Mouse (Mus musculus) hindbrain, embryonic 11.5 days (tissue): ENCODE measurements around the gene Ntn1. TPM values are rescaled to one million over a fixed set of nuclear protein-coding genes. Genes with fewer than 3 reads are reported as not detected.

Experiments
- ATAC-seq: fragments of 200-750 bp; cut with Nextera tagmentation; 2 replicates; pipeline ENCODE4 v1.8.0; 2017; ENCODE audit warnings: mild to moderate bottlenecking, moderate TSS enrichment, moderate library complexity; ENCODE audit not compliant: low FRiP score
- DNase-seq: peaks from one replicate; pipeline ENCODE4 v3.0.0-alpha.2; 2015; ENCODE audit warnings: low spot score
- H3K27ac ChIP-seq: fragments of 300-500 bp; sonication (generic); 2 replicates; pipeline ENCODE4 v1.5.1; 2014; ENCODE audit warnings: mild to moderate bottlenecking, low read depth, low read length
- H3K27me3 ChIP-seq: fragments of 300-500 bp; sonication (generic); 2 replicates; pipeline ENCODE4 v1.6.1; 2014; ENCODE audit warnings: mild to moderate bottlenecking, low read length, moderate library complexity, mixed read lengths; ENCODE audit not compliant: control insufficient read depth, insufficient read depth
- H3K36me3 ChIP-seq: fragments of 300-500 bp; sonication (generic); 2 replicates; pipeline ENCODE4 v1.6.1; 2014; ENCODE audit warnings: mild to moderate bottlenecking, low read length, moderate library complexity, mixed read lengths; ENCODE audit not compliant: control insufficient read depth, insufficient read depth
- H3K4me1 ChIP-seq: fragments of 300-500 bp; sonication (generic); replicated peaks from 2 replicates; pipeline ENCODE4 v1.6.1; 2014; ENCODE audit warnings: low read length, mixed read lengths; ENCODE audit not compliant: control insufficient read depth, insufficient read depth
- H3K4me2 ChIP-seq: fragments of 300-500 bp; sonication (generic); replicated peaks from 2 replicates; pipeline ENCODE4 v1.6.1; 2014; ENCODE audit warnings: mild to moderate bottlenecking, low read depth, low read length
- H3K4me3 ChIP-seq: fragments of 300-500 bp; sonication (generic); 2 replicates; pipeline ENCODE4 v1.5.1; 2014; ENCODE audit warnings: low read depth, low read length
- H3K9ac ChIP-seq: fragments of 300-500 bp; sonication (generic); 2 replicates; pipeline ENCODE4 v1.6.1; 2014; ENCODE audit warnings: low read depth, low read length
- H3K9me3 ChIP-seq: fragments of 300-500 bp; sonication (generic); 2 replicates; pipeline ENCODE4 v1.6.1; 2016; ENCODE audit warnings: low read length; ENCODE audit not compliant: control insufficient read depth
- WGBS: fragments of 180-500 bp; shearing (Covaris S2); extraction: QIAGEN DNeasy Blood & Tissue Kit; methylation state at CpG from one replicate; pipeline ENCODE4 v1.1.7; 2014; 5-methylcytosine and 5-hydroxymethylcytosine counted together
- polyA plus RNA-seq: library from polyadenylated mRNA; unstranded; fragments of >200 nt; fragmentation: Nextera tagmentation; extraction: Ambion mirVana; gene quantifications from 2 replicates; pipeline ENCODE4 v1.2.1, GENCODE M21; 2014

Ntn1 gene
- polyA plus RNA-seq, 1 experiment from 2014 or later: 11.9 TPM

- peaks cover 12% of the 10 kb centered on the region for H3K4me1 ChIP-seq
Measured at GRCm38 (mm10) chr11:68388655-68389015, 12.0 kb downstream of the Ntn1 start.

GRCm38 (mm10) chr11:68387971-68388654 lies 12.5 kb downstream of the Ntn1 start:
- H3K36me3 ChIP-seq: no peaks in the 10 kb centered on the region
- no peak overlapping the region for H3K4me2 ChIP-seq
- 19% methylated on average over 11 of the region's 11 CpGs for WGBS
- H3K27ac ChIP-seq: peak overlapping the region; percentile 91; the same call in 1 of the 2 replicates
- DNase-seq (peak; percentile 31), ATAC-seq (no peak)
- H3K4me3 ChIP-seq: no peak overlapping the region; the same call in 1 of the 2 replicates
- H3K9me3 ChIP-seq: no peaks in the 10 kb centered on the region
- H3K27me3 ChIP-seq: peaks cover 80% of the 10 kb centered on the region
- H3K9ac ChIP-seq: no peak overlapping the region
- peaks cover 16% of the 10 kb centered on the region for H3K4me1 ChIP-seq

More at GRCm38 (mm10) chr11:68388655-68389015, 12.0 kb downstream of the Ntn1 start:
- Histone ChIP-seq H3K9ac (no peak overlapping the region), H3K4me3 (no peak overlapping the region), H3K27ac (no peak overlapping the region), H3K4me2 (no peak overlapping the region), H3K36me3 (no peaks in the 10 kb centered on the region), H3K9me3 (no peaks in the 10 kb centered on the region), H3K27me3 (peaks cover 76% of the 10 kb centered on the region)
- peak; percentile 26 for DNase-seq
- 10% methylated on average over 1 of the region's 1 CpGs for WGBS
- ATAC-seq: no peak

GRCm38 (mm10) chr11:68387441-68387760 lies 13.2 kb downstream of the Ntn1 start:
- Histone ChIP-seq H3K36me3 (no peaks in the 10 kb centered on the region), H3K4me3 (peak overlapping the region; percentile 68), H3K9me3 (no peaks in the 10 kb centered on the region), H3K4me2 (peak overlapping the region; percentile 89), H3K9ac (peak overlapping the region; percentile 92), H3K27me3 (peaks cover 76% of the 10 kb centered on the region), H3K27ac (peak overlapping the region; percentile 91), H3K4me1 (peaks cover 16% of the 10 kb centered on the region)
- no peak for DNase-seq
- WGBS: 13% methylated on average over 4 of the region's 4 CpGs
- ATAC-seq: no peak

GRCm38 (mm10) chr11:68386589-68387440 lies 13.8 kb downstream of the Ntn1 start:
- H3K4me1 ChIP-seq: peaks cover 16% of the 10 kb centered on the region
- ATAC-seq (peak; percentile 69), DNase-seq (peak; percentile 84)
- peak overlapping the region; percentile 68 for H3K4me3 ChIP-seq
- no peaks in the 10 kb centered on the region for H3K9me3 ChIP-seq
- under 1% methylated on average over 49 of the region's 90 CpGs for WGBS
- H3K27me3 ChIP-seq: peaks cover 72% of the 10 kb centered on the region
- no peaks in the 10 kb centered on the region for H3K36me3 ChIP-seq
- H3K27ac ChIP-seq: peak overlapping the region; percentile 91
- H3K4me2 ChIP-seq: peak overlapping the region; percentile 89
- peak overlapping the region; percentile 92 for H3K9ac ChIP-seq

GRCm38 (mm10) chr11:68385921-68386588 lies 14.6 kb downstream of the Ntn1 start:
- Histone ChIP-seq H3K4me3 (peak overlapping the region; percentile 68), H3K4me1 (peaks cover 18% of the 10 kb centered on the region), H3K36me3 (no peaks in the 10 kb centered on the region), H3K9ac (peak overlapping the region; percentile 92), H3K27me3 (peaks cover 72% of the 10 kb centered on the region), H3K27ac (peak overlapping the region; percentile 91), H3K9me3 (no peaks in the 10 kb centered on the region), H3K4me2 (peak overlapping the region; percentile 89)
- ATAC-seq: peak; percentile 39
- peak; percentile 70 for DNase-seq
- WGBS: under 1% methylated on average over 41 of the region's 68 CpGs

- DNase-seq (peak; percentile 76), ATAC-seq (no peak)
- H3K27me3 ChIP-seq: peaks cover 66% of the 10 kb centered on the region
- WGBS: under 1% methylated on average over 91 of the region's 94 CpGs
- peak overlapping the region; percentile 89 for H3K4me2 ChIP-seq
- peak overlapping the region; percentile 91 for H3K27ac ChIP-seq
- H3K4me1 ChIP-seq: peaks cover 18% of the 10 kb centered on the region
- peak overlapping the region; percentile 92 for H3K9ac ChIP-seq
- H3K36me3 ChIP-seq: no peaks in the 10 kb centered on the region
- no peaks in the 10 kb centered on the region for H3K9me3 ChIP-seq
- H3K4me3 ChIP-seq: peak overlapping the region; percentile 68
Measured at GRCm38 (mm10) chr11:68385021-68385821, 15.4 kb downstream of the Ntn1 start.

GRCm38 (mm10) chr11:68384592-68385020 lies 16.0 kb downstream of the Ntn1 start:
- H3K27ac ChIP-seq: peak overlapping the region; percentile 91
- H3K4me3 ChIP-seq: peak overlapping the region; percentile 68
- H3K9ac ChIP-seq: peak overlapping the region; percentile 92
- under 1% methylated on average over 27 of the region's 27 CpGs for WGBS
- peak overlapping the region; percentile 89 for H3K4me2 ChIP-seq
- H3K9me3 ChIP-seq: no peaks in the 10 kb centered on the region
- H3K4me1 ChIP-seq: peaks cover 20% of the 10 kb centered on the region
- H3K27me3 ChIP-seq: peaks cover 62% of the 10 kb centered on the region
- peak; percentile 64 for DNase-seq
- no peaks in the 10 kb centered on the region for H3K36me3 ChIP-seq
- no peak for ATAC-seq

GRCm38 (mm10) chr11:68384131-68384530 lies 16.5 kb downstream of the Ntn1 start:
- Histone ChIP-seq H3K9ac (peak overlapping the region; percentile 92), H3K27ac (no peak overlapping the region), H3K4me3 (peak overlapping the region; percentile 68), H3K36me3 (no peaks in the 10 kb centered on the region), H3K27me3 (peaks cover 60% of the 10 kb centered on the region), H3K4me2 (peak overlapping the region; percentile 89), H3K4me1 (peaks cover 25% of the 10 kb centered on the region), H3K9me3 (no peaks in the 10 kb centered on the region)
- DNase-seq: peak; percentile 35
- no peak for ATAC-seq
- 4% methylated on average over 12 of the region's 12 CpGs for WGBS
